Mouse (Mus musculus) mouse embryonic stem cell (cell line): ENCODE data around the gene Fgf14.

Experiments used
- in situ Hi-C, 2 experiments: fragments of 300-500 bp; cut with MboI; formaldehyde crosslinking; loops; 1 replicate in 1 of 2; 3 replicates in 1 of 2; pipeline ENCODE4 v1.14.3; 2019 to 2020; ENCODE audit warnings: low sequenced_read_pairs in 2 of 2, low pct_unique_long_range_greater_than_20kb in 1 of 2, mixed read lengths in 1 of 2; ENCODE audit not compliant: unreplicated experiment in 1 of 2

Gene Fgf14

DNA sequence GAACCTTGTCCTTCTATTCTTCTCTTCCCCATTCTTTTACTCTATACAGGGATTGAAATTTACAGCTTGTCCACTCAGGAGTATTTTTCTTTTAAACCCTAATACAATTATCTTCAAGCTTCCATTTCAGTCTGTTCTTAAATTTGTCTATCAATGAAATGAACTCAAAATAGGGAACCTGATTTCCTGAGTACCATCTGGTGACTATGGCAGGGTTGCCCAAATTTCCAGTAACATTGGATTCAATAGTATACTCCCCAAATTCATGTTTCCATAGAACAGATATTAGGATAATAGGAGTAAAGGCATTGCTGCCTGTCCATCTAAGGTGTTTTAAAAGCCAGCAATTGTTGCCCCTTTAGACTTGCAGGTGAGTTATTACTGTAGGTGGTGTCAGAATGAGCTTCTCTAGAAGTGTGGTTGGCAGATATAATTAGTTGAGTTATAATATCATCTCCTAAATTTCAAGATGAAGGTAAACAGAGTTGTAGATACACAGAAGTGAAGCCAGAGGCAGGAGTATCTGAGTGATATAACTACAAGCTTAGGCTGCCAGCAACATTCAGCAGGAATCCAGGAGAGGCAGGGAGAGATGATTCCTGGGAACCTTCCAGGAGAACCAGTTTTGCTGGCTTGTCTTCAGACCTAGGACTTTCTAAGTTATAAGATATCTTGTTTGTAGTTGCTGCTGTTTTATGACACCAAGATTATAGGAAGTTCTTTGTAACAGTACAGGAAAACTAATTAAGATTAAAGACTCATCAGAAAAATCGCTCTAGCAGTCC lies 648.8 kb downstream of the Fgf14 start:
- in situ Hi-C loops: no loop called here

DNA sequence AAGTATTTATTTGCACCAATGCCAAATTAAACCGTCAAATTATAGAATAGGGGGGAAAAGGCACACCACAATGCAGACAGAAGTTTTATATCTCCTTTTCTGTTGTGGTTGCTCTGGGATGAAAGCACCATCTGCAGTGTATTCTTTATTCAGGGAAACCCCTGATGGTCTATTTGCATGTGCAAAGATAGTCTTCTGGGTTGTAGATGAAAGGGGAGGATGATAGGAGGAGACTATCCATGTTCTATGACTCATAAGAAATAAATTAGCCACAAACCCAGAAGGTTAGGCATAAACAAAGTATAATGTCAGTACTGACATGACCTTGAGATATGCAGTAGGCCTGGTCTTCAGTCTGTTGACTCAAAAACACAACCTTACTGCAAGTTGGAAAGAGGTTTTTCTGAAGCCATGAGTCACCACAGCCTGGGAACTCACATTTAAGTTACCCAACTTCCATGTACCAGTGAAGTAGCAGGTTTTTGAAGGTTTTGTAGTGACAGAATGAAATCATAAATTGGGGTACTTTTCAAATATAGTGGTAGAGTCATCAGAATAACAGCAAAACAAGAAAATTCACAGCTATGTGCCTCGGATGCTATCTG lies 686.2 kb downstream of the Fgf14 start:
- in situ Hi-C loops: no loop called here

DNA sequence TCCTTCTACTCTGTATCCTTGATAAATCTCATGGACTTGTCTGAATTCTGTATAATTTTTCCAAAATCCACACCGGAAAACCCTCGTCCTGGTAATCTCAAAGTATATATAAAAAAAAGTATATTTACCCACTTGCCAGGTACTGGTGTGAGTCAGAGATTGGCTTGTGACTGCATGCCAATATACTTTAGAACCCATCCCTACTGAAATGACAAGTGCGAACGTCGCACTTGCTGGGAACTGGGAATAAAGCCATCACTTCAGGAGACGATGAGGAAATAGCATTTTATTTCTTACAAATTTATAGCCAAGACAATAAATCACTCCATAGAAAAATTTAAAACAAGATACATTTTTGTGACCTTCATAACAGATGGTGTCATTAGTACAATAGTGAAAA lies 708.9 kb downstream of the Fgf14 start:
- in situ Hi-C loops: no loop called here

DNA sequence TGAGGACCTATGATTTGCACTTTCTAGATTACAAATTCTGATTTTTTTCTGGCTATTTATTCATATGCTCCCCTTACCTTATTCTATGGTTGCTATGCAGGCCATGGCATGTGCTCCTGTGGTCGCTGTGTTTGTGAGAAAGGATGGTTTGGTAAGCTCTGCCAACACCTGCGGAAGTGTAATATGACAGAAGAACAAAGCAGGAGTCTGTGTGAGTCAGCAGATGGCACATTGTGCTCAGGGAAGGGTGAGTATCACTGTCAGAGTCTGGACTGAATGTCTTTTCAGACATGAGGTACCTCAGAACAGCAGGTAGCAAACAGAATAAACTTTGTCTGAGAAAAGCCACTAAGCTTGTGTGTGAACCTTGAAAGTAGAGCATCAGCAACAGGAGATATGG lies 710.4 kb downstream of the Fgf14 start:
- in situ Hi-C loops: no loop called here
